In genomic region chr17:32492349-32492980, GRCm38 (mm10) we compare ENCODE assay signal across 8 mouse cellular contexts. TPM values are rescaled to one million over a fixed set of nuclear protein-coding genes. Genes with fewer than 3 reads are reported as not detected.
DNase-seq lines count a peak whose midpoint lies in the region; ATAC-seq lines count a peak whose summit lies in the region.

No protein-coding gene starts in this region.

- DNase-seq in cerebellum, postnatal 25 days = peak; percentile 11 to 24
- peak; percentile 65 for DNase-seq in embryonic facial prominence, embryonic 11.5 days (ENCODE audit: low spot score)
- peak; percentile 21 for DNase-seq in lung, postnatal 25 days (ENCODE audit: low spot score)
- peak; percentile 13 for DNase-seq in splenic B cell, adult 2 months (ENCODE audit: low read depth, low spot score)

- no peaks in the 10 kb centered on the region for H3K4me1 ChIP-seq in embryonic facial prominence, embryonic 11.5 days (ENCODE audit: control insufficient read depth, insufficient read depth, low read length)
- H3K4me1 ChIP-seq in heart, embryonic 14.5 days (ENCODE audit: control insufficient read depth in 2 of 2, insufficient read depth in 2 of 2, low read length in 2 of 2) = peaks cover 5 to 6% of the 10 kb centered on the region in 2 experiments; a peak in 2 of 4 replicates
- peaks cover 6% of the 10 kb centered on the region for H3K4me1 ChIP-seq in kidney, embryonic 16.5 days (ENCODE audit: insufficient read depth, low read length)

- H3K4me3 ChIP-seq in embryonic facial prominence, embryonic 11.5 days (ENCODE audit: low read depth, low read length) = peak overlapping the region; percentile 7
- peak overlapping the region; percentile 29 to 33 for H3K4me3 ChIP-seq in heart, embryonic 14.5 days (ENCODE audit: control insufficient read depth in 1 of 2, insufficient read depth in 1 of 2, low read depth in 1 of 2, low read length in 2 of 2)
- peak overlapping the region; percentile 44 for H3K4me3 ChIP-seq in kidney, embryonic 16.5 days (ENCODE audit: low read length)

- no peaks in the 10 kb centered on the region for H3K36me3 ChIP-seq in embryonic facial prominence, embryonic 11.5 days (replicated peaks; ENCODE audit: control insufficient read depth, insufficient read depth, low read depth, low read length)
- H3K36me3 ChIP-seq in heart, embryonic 14.5 days (ENCODE audit: control insufficient read depth, insufficient read depth, low read length) = no peaks in the 10 kb centered on the region
- no peaks in the 10 kb centered on the region for H3K36me3 ChIP-seq in kidney, embryonic 16.5 days (ENCODE audit: insufficient read depth, low read length)
- no peaks in the 10 kb centered on the region for H3K36me3 ChIP-seq in splenic B cell, adult 2 months (ENCODE audit: control insufficient read depth, insufficient read depth, low read length, poor library complexity, severe bottlenecking)

- 4% methylated on average over 30 of the region's 30 CpGs for WGBS in embryonic facial prominence, embryonic 11.5 days
- 9% methylated on average over 30 of the region's 30 CpGs for WGBS in heart, embryonic 14.5 days
- 12% methylated on average over 30 of the region's 30 CpGs for WGBS in kidney, embryonic 16.5 days

- H3K9ac ChIP-seq in embryonic facial prominence, embryonic 11.5 days (replicated peaks; ENCODE audit: low read length) = no peak overlapping the region
- 0 out of 2 replicates have a peak overlapping the region, but pooled peaks have one; percentile 44 for H3K9ac ChIP-seq in heart, embryonic 14.5 days (ENCODE audit: low read length)
- peak overlapping the region; percentile 64 for H3K9ac ChIP-seq in kidney, embryonic 16.5 days (replicated peaks; ENCODE audit: low read length)

- no peaks in the 10 kb centered on the region for H3K9me3 ChIP-seq in embryonic facial prominence, embryonic 11.5 days (replicated peaks; ENCODE audit: control insufficient read depth, low read length)
- no peaks in the 10 kb centered on the region for H3K9me3 ChIP-seq in heart, embryonic 14.5 days (ENCODE audit: control insufficient read depth, low read length)
- no peaks in the 10 kb centered on the region; the same call in none of the 2 replicates for H3K9me3 ChIP-seq in kidney, embryonic 16.5 days (ENCODE audit: low read length)

- ATAC-seq in cerebellum, adult (ENCODE audit: insufficient number of reproducible peaks, low FRiP score, low TSS enrichment) = no peak
- ATAC-seq in embryonic facial prominence, embryonic 11.5 days (replicated peaks; ENCODE audit: insufficient number of reproducible peaks, low FRiP score, low TSS enrichment, low read depth) = peak; percentile 74; the same call in 1 of the 2 replicates
- ATAC-seq in heart, embryonic 14.5 days (ENCODE audit: insufficient number of reproducible peaks, insufficient read depth, low FRiP score, low read depth) = peak; percentile 38; the same call in 1 of the 2 replicates
- ATAC-seq in kidney, embryonic 16.5 days (ENCODE audit: low FRiP score, low TSS enrichment) = peak; percentile 82
- ATAC-seq in frontal cortex, adult (ENCODE audit: low TSS enrichment) = no peak

- H3K4me2 ChIP-seq in embryonic facial prominence, embryonic 11.5 days (ENCODE audit: low read depth, low read length) = peak overlapping the region; percentile 24
- peak overlapping the region; percentile 63 for H3K4me2 ChIP-seq in heart, embryonic 14.5 days (ENCODE audit: low read length)
- peak overlapping the region; percentile 61 for H3K4me2 ChIP-seq in kidney, embryonic 16.5 days (replicated peaks; ENCODE audit: low read depth, low read length)

- H3K27ac ChIP-seq in embryonic facial prominence, embryonic 11.5 days (replicated peaks; ENCODE audit: low read depth, low read length) = no peak overlapping the region
- H3K27ac ChIP-seq in heart, embryonic 14.5 days (replicated peaks in 1 of 2; ENCODE audit: control insufficient read depth in 1 of 2, insufficient read depth in 1 of 2, low read depth in 2 of 2, low read length in 2 of 2) = no peak overlapping the region
- no peak overlapping the region for H3K27ac ChIP-seq in kidney, embryonic 16.5 days (ENCODE audit: low read length)

- H3K27me3 ChIP-seq in embryonic facial prominence, embryonic 11.5 days (ENCODE audit: control insufficient read depth, insufficient read depth, low read length) = no peaks in the 10 kb centered on the region; the same call in 1 of the 2 replicates
- H3K27me3 ChIP-seq in heart, embryonic 14.5 days (ENCODE audit: control insufficient read depth, insufficient read depth, low read length) = no peaks in the 10 kb centered on the region
- H3K27me3 ChIP-seq in kidney, embryonic 16.5 days (ENCODE audit: insufficient read depth, low read length) = peaks cover 5% of the 10 kb centered on the region; the same call in 1 of the 2 replicates
- no peaks in the 10 kb centered on the region; the same call in 1 of the 2 replicates for H3K27me3 ChIP-seq in splenic B cell, adult 2 months (ENCODE audit: control insufficient read depth, insufficient read depth, low read length, poor library complexity, severe bottlenecking)

RNA-seq across cellular contexts. Expression of gene Cyp4f17, which starts 13.4 kb away (rescaled TPM):
- polyA plus RNA-seq in embryonic facial prominence, embryonic 11.5 days (2014; fragmentation: Nextera tagmentation; extraction: Ambion mirVana) = 4.0 and 7.1 TPM in 2 replicates
- 8.3 and 8.6 TPM in 2 replicates for polyA plus RNA-seq in heart, embryonic 14.5 days (2014; fragmentation: Nextera tagmentation; extraction: Ambion mirVana)
- polyA plus RNA-seq in kidney, embryonic 16.5 days (2015; fragmentation: Nextera tagmentation; extraction: Ambion mirVana) = 7.4 and 10.4 TPM in 2 replicates

RNA-seq across cellular contexts. Expression of gene Cyp4f39, which starts 39.9 kb away (rescaled TPM):
- polyA plus RNA-seq in embryonic facial prominence, embryonic 11.5 days (2014; fragmentation: Nextera tagmentation; extraction: Ambion mirVana) = 0.46 and 0.98 TPM in 2 replicates
- polyA plus RNA-seq in heart, embryonic 14.5 days (2014; fragmentation: Nextera tagmentation; extraction: Ambion mirVana) = 0.42 and 0.74 TPM in 2 replicates
- polyA plus RNA-seq in kidney, embryonic 16.5 days (2015; fragmentation: Nextera tagmentation; extraction: Ambion mirVana) = 0.26 and 1.0 TPM in 2 replicates

RNA-seq across cellular contexts. Expression of gene Cyp4f16, which starts 43.9 kb away (rescaled TPM):
- 16.5 and 16.7 TPM in 2 replicates for polyA plus RNA-seq in embryonic facial prominence, embryonic 11.5 days (2014; fragmentation: Nextera tagmentation; extraction: Ambion mirVana)
- polyA plus RNA-seq in heart, embryonic 14.5 days (2014; fragmentation: Nextera tagmentation; extraction: Ambion mirVana) = 13.8 and 15.2 TPM in 2 replicates
- polyA plus RNA-seq in kidney, embryonic 16.5 days (2015; fragmentation: Nextera tagmentation; extraction: Ambion mirVana) = 24.5 and 27.5 TPM in 2 replicates

Comparison
In these comparisons a context has a peak if more than half of its experiments do, and no peak if none do; other contexts are left out.
1. DNase-seq: peak in every context shown above with its lines; median percentile 65 in embryonic facial prominence, embryonic 11.5 days; 21 in lung, postnatal 25 days; 18 in cerebellum, postnatal 25 days; 13 in splenic B cell, adult 2 months.
2. ATAC-seq: peak in embryonic facial prominence, embryonic 11.5 days (single experiment), heart, embryonic 14.5 days (single experiment) and kidney, embryonic 16.5 days (single experiment); none in cerebellum, adult (single experiment) and frontal cortex, adult (single experiment).
3. Peak in every context shown above with its lines, with median percentiles within 50 percentile points of each other: H3K4me2 ChIP-seq and H3K4me3 ChIP-seq.